Mouse (Mus musculus) small intestine, adult 2 months (tissue): ENCODE measurements around the gene U2af1l4.

Source experiments
- CTCF ChIP-seq: fragments of 200-500 bp; IDR thresholded peaks from 2 replicates; pipeline ENCODE4 v1.5.1; 2012; ENCODE audit warnings: low read depth, mild to moderate bottlenecking, control low read depth, inconsistent platforms, low read length, moderate library complexity, mixed read lengths; ENCODE audit not compliant: insufficient replicate concordance, insufficient read length; ENCODE audit errors: extremely low read depth
- POLR2A ChIP-seq: fragments of 200-500 bp; IDR thresholded peaks from 2 replicates; pipeline ENCODE4 v1.6.1; 2012; ENCODE audit warnings: low read depth, mild to moderate bottlenecking, control low read depth, inconsistent platforms, low read length, moderate library complexity

DNA sequence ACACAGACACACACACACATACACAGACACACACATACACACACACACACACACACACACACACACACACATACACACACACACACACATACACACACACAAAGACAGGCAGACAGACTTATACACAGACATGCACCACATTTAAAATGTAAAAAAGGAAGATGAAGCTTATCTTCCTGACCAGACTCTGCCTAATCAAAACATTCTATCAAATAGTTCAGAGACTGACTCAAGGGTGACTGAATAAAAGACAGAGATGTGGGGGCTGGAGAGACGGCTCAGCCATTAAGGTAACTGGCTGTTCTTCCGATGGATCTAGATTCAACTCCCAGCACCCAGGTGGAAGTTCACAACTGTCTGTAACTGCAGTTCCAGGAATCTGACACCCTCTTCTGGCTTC is 18.8 kb upstream of the U2af1l4 start:
- no peak for TF ChIP-seq CTCF
- TF ChIP-seq POLR2A = no peak
